8 mouse cellular contexts compared by ENCODE assay signal in the genomic region with DNA sequence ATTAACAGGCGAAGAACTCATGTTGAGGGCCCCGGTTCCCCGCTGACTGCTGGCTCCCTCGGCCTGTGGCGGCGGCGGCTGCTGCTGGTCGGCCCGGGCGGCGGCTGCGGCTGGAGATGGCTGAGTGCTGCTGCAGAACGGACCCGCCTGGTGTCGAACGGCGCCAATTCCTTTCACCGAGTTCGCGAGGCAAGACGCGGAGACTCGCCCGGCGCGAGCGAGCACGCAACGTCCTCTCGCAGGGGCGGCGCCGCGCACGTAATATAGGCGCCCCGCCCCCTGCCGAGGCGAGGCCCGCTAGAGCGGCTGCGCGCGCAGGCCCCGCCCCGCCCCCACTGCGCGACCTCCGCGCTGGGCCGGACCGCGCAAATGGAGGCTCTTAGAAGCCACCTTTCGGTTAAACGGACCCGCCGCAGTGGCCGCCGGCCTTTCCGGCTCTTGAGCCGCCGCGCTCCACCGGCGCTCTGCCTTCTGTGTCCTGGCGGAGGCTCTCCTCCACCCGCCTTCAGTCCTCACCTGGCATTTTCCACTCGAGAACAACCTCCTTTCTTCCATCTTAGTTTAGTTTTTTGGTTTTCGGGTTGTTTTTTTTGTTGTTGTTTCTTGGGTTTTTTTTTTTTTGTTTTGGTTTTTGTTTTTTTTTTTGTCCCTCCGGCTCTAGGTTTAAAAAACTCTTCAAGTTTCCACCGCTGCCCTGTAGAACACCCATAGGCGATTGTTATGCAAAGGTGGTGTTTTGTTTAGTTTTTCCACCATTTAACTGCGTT. TPM values are rescaled to one million over a fixed set of nuclear protein-coding genes. Genes with fewer than 3 reads are reported as not detected.
A peak's percentile ranks its signal among the peaks of the same experiment; 100 is the strongest.
DNase-seq lines count a peak whose midpoint lies in the region; ATAC-seq lines count a peak whose summit lies in the region.

A gene (minus strand): TSS at position 247 of the 767 bp plus-strand sequence.

- WGBS in intestine, embryonic 14.5 days, result under 1% methylated on average over 72 of the region's 73 CpGs

- intact Hi-C loops in gastrocnemius, postnatal 14 days (cut with DNase I; ENCODE audit: low total_unique reads), result no loop called here
- intact Hi-C loops in left cerebral cortex, postnatal 14 days (cut with DNase I), result loop anchor here (2.0 kb wide), 3 partner anchors 19 to 111 kb away; a partner anchor contains a TSS

- peak within 1 kb of the TSS; percentile 100 for H3K4me3 ChIP-seq in intestine, embryonic 14.5 days (ENCODE audit: low read depth, low read length)

- peak within 1 kb of the TSS; percentile 76 for H3K4me2 ChIP-seq in intestine, embryonic 14.5 days (ENCODE audit: low read length)

- peak within 1 kb of the TSS; percentile 99 for H3K27ac ChIP-seq in intestine, embryonic 14.5 days (ENCODE audit: low read depth)

- H3K4me1 ChIP-seq in intestine, embryonic 14.5 days (replicated peaks; ENCODE audit: control insufficient read depth, insufficient read depth, low read length), result peaks cover 9% of the 10 kb centered on the region

- no peaks in the 10 kb centered on the region for H3K9me3 ChIP-seq in intestine, embryonic 14.5 days (ENCODE audit: control insufficient read depth, low read length)

- ATAC-seq in intestine, embryonic 14.5 days (replicated peaks; ENCODE audit: low FRiP score, low TSS enrichment, low read depth), result peak; percentile 82

- peaks cover 30% of the 10 kb centered on the region for H3K36me3 ChIP-seq in intestine, embryonic 14.5 days (ENCODE audit: control insufficient read depth, insufficient read depth, low read length)

- peak within 1 kb of the TSS; percentile 100 for H3K9ac ChIP-seq in intestine, embryonic 14.5 days (ENCODE audit: low read length)

- peak; percentile 95 for DNase-seq in adipocyte (ENCODE audit: low spot score)
- peak; percentile 97 for DNase-seq in embryo, embryonic 10 days (ENCODE audit: low spot score)
- peak; percentile 97 for DNase-seq in gastrocnemius, postnatal 14 days
- peak; percentile 93 for DNase-seq in intestine, embryonic 14.5 days (ENCODE audit: low spot score)
- peak; percentile 97 for DNase-seq in left cerebral cortex, postnatal 14 days (ENCODE audit: low spot score in 2 of 2)
- peak; percentile 96 for DNase-seq in mesoderm, embryonic 11.5 days (ENCODE audit: low read depth, low spot score)
- peak; percentile 95 for DNase-seq in right cerebral cortex, postnatal 36 days (ENCODE audit: low spot score in 2 of 2)
- DNase-seq in yolk sac, embryonic 10.5 days (ENCODE audit: low spot score), result peak; percentile 93

- H3K27me3 ChIP-seq in intestine, embryonic 14.5 days (replicated peaks; ENCODE audit: control insufficient read depth, insufficient read depth, low read length), result no peaks in the 10 kb centered on the region

RNA-seq across cellular contexts. Expression of the gene that starts here (rescaled TPM):
- total RNA-seq in gastrocnemius, postnatal 14 days (2021), result 100 to 1,000 TPM; 143 to 145 TPM
- polyA plus RNA-seq in intestine, embryonic 14.5 days (2014; fragmentation: Nextera tagmentation; extraction: Ambion mirVana), result 378 and 384 TPM in 2 replicates
- total RNA-seq in left cerebral cortex, postnatal 14 days (2021), result 100 to 1,000 TPM; 400 to 403 TPM

Comparison
In these comparisons a context has a peak if more than half of its experiments do, and no peak if none do; other contexts are left out.
1. Peak in every context shown above with its lines: DNase-seq, ATAC-seq, H3K4me3 ChIP-seq and H3K27ac ChIP-seq.